ENCODE assay signal across 7 mouse cellular contexts in the genomic region with DNA sequence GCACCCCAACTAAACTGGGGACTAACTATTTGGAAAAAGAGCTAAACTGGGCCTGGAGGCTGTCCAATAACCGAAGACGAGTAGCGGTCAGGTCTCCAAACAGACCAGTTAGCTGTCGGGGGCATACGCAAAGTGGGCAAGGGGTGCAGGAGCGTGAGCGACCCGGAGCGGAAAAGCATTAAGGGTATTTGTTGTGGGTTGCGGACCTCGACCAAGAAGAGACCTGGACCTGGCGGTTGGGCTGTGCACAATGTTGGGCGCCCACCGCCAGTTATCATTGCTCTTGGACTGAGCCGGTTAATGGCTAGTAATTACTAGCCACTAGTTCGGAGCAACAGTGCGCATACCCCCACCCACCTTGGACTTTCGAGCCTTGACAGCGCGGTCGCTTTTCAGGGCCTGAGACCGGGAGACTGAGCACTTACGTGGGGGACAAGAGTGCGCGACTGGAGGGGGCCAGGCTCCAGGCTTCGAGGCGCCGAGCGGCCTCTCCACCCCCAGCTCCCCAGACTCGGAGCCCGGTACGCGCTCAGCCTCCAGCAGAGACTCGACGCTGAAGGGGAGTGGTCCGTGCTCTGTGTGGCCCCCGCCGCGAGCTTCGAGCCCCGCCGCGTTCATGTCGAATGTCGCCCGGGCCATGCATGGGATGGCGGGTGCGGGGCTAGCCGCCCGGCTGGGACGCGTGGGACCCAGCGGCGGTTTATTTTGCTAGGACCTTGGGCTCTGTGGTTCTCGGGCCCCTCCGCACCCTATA. TPM values are rescaled to one million over a fixed set of nuclear protein-coding genes. Genes with fewer than 3 reads are reported as not detected.
A peak's percentile ranks its signal among the peaks of the same experiment; 100 is the strongest.
DNase-seq lines count a peak whose midpoint lies in the region; ATAC-seq and TF ChIP-seq lines count a peak whose summit lies in the region.

A gene (minus strand): TSS at position 729 of the 754 bp plus-strand sequence.

- H3K27me3 ChIP-seq in megakaryocyte, embryonic 14.5 days (replicated peaks), result peaks cover 95% of the 10 kb centered on the region
- H3K27me3 ChIP-seq in liver, embryonic 11.5 days (replicated peaks; ENCODE audit: control insufficient read depth, insufficient read depth, low read length), result peaks cover 86% of the 10 kb centered on the region
- H3K27me3 ChIP-seq in stomach, embryonic 16.5 days (ENCODE audit: control insufficient read depth, insufficient read depth, low read length), result peaks cover 76% of the 10 kb centered on the region

- H3K4me2 ChIP-seq in liver, embryonic 11.5 days, result peak within 1 kb of the TSS; percentile 66
- H3K4me2 ChIP-seq in stomach, embryonic 16.5 days (ENCODE audit: low read depth, low read length), result peak within 1 kb of the TSS; percentile 71

- no peaks in the 10 kb centered on the region for H3K36me3 ChIP-seq in megakaryocyte, embryonic 14.5 days (replicated peaks; ENCODE audit: low read length)
- H3K36me3 ChIP-seq in liver, embryonic 11.5 days (ENCODE audit: control insufficient read depth, insufficient read depth, low read length), result no peaks in the 10 kb centered on the region
- H3K36me3 ChIP-seq in stomach, embryonic 16.5 days (ENCODE audit: control insufficient read depth, insufficient read depth, low read length), result no peaks in the 10 kb centered on the region

- no peak within 1 kb of the TSS for H3K27ac ChIP-seq in embryonic fibroblast, embryonic 13.5 days (ENCODE audit: insufficient read depth, low read length)
- no peak within 1 kb of the TSS for H3K27ac ChIP-seq in liver, embryonic 11.5 days (ENCODE audit: low read depth, low read length)
- no peak within 1 kb of the TSS for H3K27ac ChIP-seq in stomach, embryonic 16.5 days (ENCODE audit: low read length)

- no peak for ATAC-seq in megakaryocyte, adult 5-6 weeks (ENCODE audit: poor library complexity, severe bottlenecking)
- ATAC-seq in liver, embryonic 11.5 days (replicated peaks; ENCODE audit: low FRiP score), result 0 out of 2 replicates have a peak, but pooled peaks have one; percentile 29
- ATAC-seq in stomach, embryonic 16.5 days (ENCODE audit: insufficient read depth, low FRiP score), result peak; percentile 39; the same call in 1 of the 2 replicates
- no peak for ATAC-seq in megakaryocyte-erythroid progenitor cell, adult 5-6 weeks (replicated peaks; ENCODE audit: low FRiP score, low TSS enrichment, poor library complexity, severe bottlenecking)
- no peak for ATAC-seq in inflammation-experienced regulatory T-cells, adult 6 months

- no peak within 1 kb of the TSS for H3K9ac ChIP-seq in liver, embryonic 11.5 days (ENCODE audit: low read depth, low read length)
- 0 out of 2 replicates have a peak within 1 kb of the TSS, but pooled peaks have one; percentile 12 for H3K9ac ChIP-seq in stomach, embryonic 16.5 days (ENCODE audit: low read length)

- peaks cover 6% of the 10 kb centered on the region; the same call in 1 of the 2 replicates for H3K9me3 ChIP-seq in megakaryocyte, embryonic 14.5 days
- H3K9me3 ChIP-seq in liver, embryonic 11.5 days (ENCODE audit: control insufficient read depth, low read length), result no peaks in the 10 kb centered on the region
- no peaks in the 10 kb centered on the region for H3K9me3 ChIP-seq in stomach, embryonic 16.5 days (replicated peaks; ENCODE audit: control insufficient read depth, low read length)

- no peak for TF ChIP-seq POLR2A in embryonic fibroblast, embryonic 13.5 days (IDR thresholded peaks at IDR 0.05; ENCODE audit: low read depth, low read length)

- H3K4me1 ChIP-seq in megakaryocyte, embryonic 14.5 days, result peaks cover 37% of the 10 kb centered on the region
- H3K4me1 ChIP-seq in embryonic fibroblast, embryonic 13.5 days (ENCODE audit: control insufficient read depth, insufficient read depth, low read length), result no peaks in the 10 kb centered on the region; the same call in 1 of the 2 replicates
- peaks cover 4% of the 10 kb centered on the region; the same call in 1 of the 2 replicates for H3K4me1 ChIP-seq in liver, embryonic 11.5 days (replicated peaks; ENCODE audit: control insufficient read depth, insufficient read depth, low read length)
- peaks cover 18% of the 10 kb centered on the region for H3K4me1 ChIP-seq in stomach, embryonic 16.5 days (ENCODE audit: control insufficient read depth, insufficient read depth, low read length)

- H3K4me3 ChIP-seq in megakaryocyte, embryonic 14.5 days (replicated peaks), result peak within 1 kb of the TSS; percentile 90
- peak within 1 kb of the TSS; percentile 36 for H3K4me3 ChIP-seq in embryonic fibroblast, embryonic 13.5 days (ENCODE audit: insufficient read depth, low read length)
- H3K4me3 ChIP-seq in liver, embryonic 11.5 days (ENCODE audit: low read depth, low read length), result peak within 1 kb of the TSS; percentile 43
- H3K4me3 ChIP-seq in stomach, embryonic 16.5 days (replicated peaks; ENCODE audit: low read length), result peak within 1 kb of the TSS; percentile 45

- 3% methylated on average over 56 of the region's 56 CpGs for WGBS in liver, embryonic 11.5 days
- 1% methylated on average over 56 of the region's 56 CpGs for WGBS in stomach, embryonic 16.5 days

- DNase-seq in liver, embryonic 11.5 days (ENCODE audit: low spot score), result no peak

- TF ChIP-seq CTCF in embryonic fibroblast, embryonic 13.5 days (IDR thresholded peaks at IDR 0.05; ENCODE audit: borderline replicate concordance, insufficient read depth, low read length), result no peak

RNA-seq across cellular contexts. Expression of the gene that starts here (rescaled TPM):
- polyA plus RNA-seq in megakaryocyte, embryonic 14.5 days (2012; ENCODE audit: insufficient read depth, low replicate concordance), result not detected in 2 replicates
- not detected in 2 replicates for total RNA-seq in megakaryocyte, adult 5-6 weeks (2015)
- total RNA-seq in megakaryocyte, adult 5-6 weeks (2017), result not detected in 2 replicates
- not detected in 2 replicates for polyA plus RNA-seq in embryonic fibroblast, embryonic 13.5 days (2011; ENCODE audit: insufficient read length, low read depth, missing spikeins)
- 0.11 TPM in 1 of 2 replicates, not detected in the other for polyA plus RNA-seq in liver, embryonic 11.5 days (2014; fragmentation: Nextera tagmentation; extraction: Ambion mirVana)
- 0.05 TPM in 1 of 2 replicates, not detected in the other for polyA plus RNA-seq in stomach, embryonic 16.5 days (2015; fragmentation: Nextera tagmentation; extraction: Ambion mirVana)
- total RNA-seq in megakaryocyte-erythroid progenitor cell, adult 5-6 weeks (2014; fragmentation: Nextera tagmentation), result not detected in 2 replicates
- not detected in 2 replicates for total RNA-seq in megakaryocyte-erythroid progenitor cell, adult 5-6 weeks (2017)
- polyA plus RNA-seq in inflammation-experienced regulatory T-cells, adult 6 months (2017; shearing (Covaris generic)), result not detected

Comparison
In these comparisons a context has a peak if more than half of its experiments do, and no peak if none do; other contexts are left out.
1. Peak in ATAC-seq, H3K4me3 ChIP-seq and H3K4me2 ChIP-seq in liver, embryonic 11.5 days; RNA of the gene not detected or under 1 TPM.
2. Peak in ATAC-seq, H3K4me3 ChIP-seq, H3K9ac ChIP-seq and H3K4me2 ChIP-seq in stomach, embryonic 16.5 days; RNA of the gene not detected or under 1 TPM.
3. H3K4me3 ChIP-seq: peak in every context shown above with its lines; median percentile 90 in megakaryocyte, embryonic 14.5 days; 45 in stomach, embryonic 16.5 days; 43 in liver, embryonic 11.5 days; 36 in embryonic fibroblast, embryonic 13.5 days.